Mouse (Mus musculus) lung, postnatal 0 days (tissue): ENCODE results near the gene H2-M5.

ENCODE experiments used
- CTCF ChIP-seq: IDR thresholded peaks from 2 replicates; pipeline ENCODE4 v1.5.1; 2016; ENCODE audit warnings: antibody characterized with exemption, mild to moderate bottlenecking
- EP300 ChIP-seq: IDR thresholded peaks from 2 replicates; pipeline ENCODE4 v1.6.1; 2016; ENCODE audit warnings: antibody characterized with exemption, mild to moderate bottlenecking, control low read depth

DNA sequence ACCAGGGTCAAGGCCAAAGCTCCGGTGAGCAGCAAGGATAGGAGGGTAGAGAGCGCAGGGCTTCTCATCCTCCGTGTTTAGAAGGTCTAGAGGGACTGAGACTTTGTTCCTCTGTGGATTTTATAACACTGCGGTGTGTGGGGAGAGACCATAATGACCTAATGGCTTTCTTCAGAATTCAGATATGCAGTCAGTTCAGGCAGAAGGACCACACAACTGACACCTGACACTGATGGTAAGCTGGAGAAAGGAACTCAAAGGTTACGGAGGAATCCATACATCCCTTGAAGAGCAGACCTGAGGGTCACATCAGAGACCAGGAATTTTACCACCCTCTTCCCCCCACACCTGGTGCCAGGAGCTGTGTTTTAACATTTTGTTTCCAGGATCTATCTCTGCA lies at the start of gene H2-M5:
- TF ChIP-seq CTCF: no peak
- no peak for TF ChIP-seq EP300
